Comparison of ENCODE assay signal across 8 mouse cellular contexts in genomic region chrX:111462833-111463564, GRCm38 (mm10).
DNase-seq lines count a peak whose midpoint lies in the region; ATAC-seq and TF ChIP-seq lines count a peak whose summit lies in the region.

No protein-coding gene starts in this region.

- no peaks in the 10 kb centered on the region for H3K27me3 ChIP-seq in limb, embryonic 15.5 days
- H3K27me3 ChIP-seq in midbrain, postnatal 0 days (ENCODE audit: insufficient read depth, low read length) = no peaks in the 10 kb centered on the region
- H3K27me3 ChIP-seq in testis, adult 2 months (ENCODE audit: control insufficient read depth, insufficient read depth, low read length) = no peaks in the 10 kb centered on the region

- no peaks in the 10 kb centered on the region for H3K36me3 ChIP-seq in limb, embryonic 15.5 days
- H3K36me3 ChIP-seq in midbrain, postnatal 0 days (ENCODE audit: insufficient read depth, low read length) = no peaks in the 10 kb centered on the region
- no peaks in the 10 kb centered on the region for H3K36me3 ChIP-seq in testis, adult 2 months (ENCODE audit: control insufficient read depth, insufficient read depth, low read length)

- peak overlapping the region; percentile 57 for H3K9ac ChIP-seq in limb, embryonic 15.5 days
- H3K9ac ChIP-seq in midbrain, postnatal 0 days (replicated peaks; ENCODE audit: low read length, poor library complexity, severe bottlenecking) = peak overlapping the region; percentile 57

- intact Hi-C loops in gastrocnemius, postnatal 36 days (cut with DNase I) = no loop called here

- H3K9me3 ChIP-seq in limb, embryonic 15.5 days = no peaks in the 10 kb centered on the region
- H3K9me3 ChIP-seq in midbrain, postnatal 0 days (ENCODE audit: low read length) = no peaks in the 10 kb centered on the region

- TF ChIP-seq POLR2A in testis, adult 2 months (IDR thresholded peaks at IDR 0.05; ENCODE audit: control insufficient read depth, low read depth, low read length) = no peak

- H3K4me3 ChIP-seq in limb, embryonic 15.5 days = peak overlapping the region; percentile 58
- H3K4me3 ChIP-seq in midbrain, postnatal 0 days (ENCODE audit: low read depth, low read length) = peak overlapping the region; percentile 57
- peak overlapping the region; percentile 89 for H3K4me3 ChIP-seq in testis, adult 2 months (ENCODE audit: control insufficient read depth, low read depth, low read length)

- TF ChIP-seq CTCF in midbrain, postnatal 0 days (IDR thresholded peaks at IDR 0.05) = peak; percentile 20; the same call in 1 of the 2 replicates
- TF ChIP-seq CTCF in testis, adult 2 months (IDR thresholded peaks at IDR 0.05; ENCODE audit: control insufficient read depth, insufficient read depth, insufficient replicate concordance, low read depth, low read length) = no peak

- 21% methylated on average over 29 of the region's 72 CpGs for WGBS in limb, embryonic 15.5 days
- 18% methylated on average over 22 of the region's 72 CpGs for WGBS in midbrain, postnatal 0 days

- peak overlapping the region; percentile 50 for H3K4me2 ChIP-seq in limb, embryonic 15.5 days
- H3K4me2 ChIP-seq in midbrain, postnatal 0 days (ENCODE audit: low read depth, low read length, poor library complexity, severe bottlenecking) = peak overlapping the region; percentile 51

- ATAC-seq in limb, embryonic 15.5 days (ENCODE audit: insufficient number of reproducible peaks, low FRiP score, low TSS enrichment, low read depth) = peak; percentile 90
- peak; percentile 95 for ATAC-seq in midbrain, postnatal 0 days (ENCODE audit: low FRiP score)

- DNase-seq in gastrocnemius, postnatal 10 days = peak; percentile 24
- no peak for DNase-seq in gastrocnemius, postnatal 36 days
- DNase-seq in cerebellum, postnatal 36 days = peak; percentile 54 to 58
- DNase-seq in gastrocnemius, postnatal 25 days = peak; percentile 6
- peak; percentile 2 to 10 for DNase-seq in kidney, adult 8-10 months
- peak; percentile 84 for DNase-seq in midbrain, postnatal 0 days (ENCODE audit: low spot score)

- H3K27ac ChIP-seq in limb, embryonic 15.5 days = peak overlapping the region; percentile 85
- H3K27ac ChIP-seq in midbrain, postnatal 0 days (ENCODE audit: low read depth, low read length) = peak overlapping the region; percentile 63
- H3K27ac ChIP-seq in testis, adult 2 months (ENCODE audit: control insufficient read depth, insufficient read depth, low read depth, low read length) = peak overlapping the region; percentile 70

- H3K4me1 ChIP-seq in limb, embryonic 15.5 days = no peaks in the 10 kb centered on the region
- no peaks in the 10 kb centered on the region for H3K4me1 ChIP-seq in midbrain, postnatal 0 days (ENCODE audit: insufficient read depth, low read length)
- H3K4me1 ChIP-seq in testis, adult 2 months (ENCODE audit: control insufficient read depth, insufficient read depth, low read length) = no peaks in the 10 kb centered on the region

Comparison
In these comparisons a context has a peak if more than half of its experiments do, and no peak if none do; other contexts are left out.
1. DNase-seq: peak in gastrocnemius, postnatal 10 days (single experiment), cerebellum, postnatal 36 days (2 of 2), gastrocnemius, postnatal 25 days (single experiment), kidney, adult 8-10 months (2 of 2) and midbrain, postnatal 0 days (single experiment); none in gastrocnemius, postnatal 36 days (0 of 2).
2. Peak in every context shown above with its lines, with median percentiles within 50 percentile points of each other: H3K27ac ChIP-seq and H3K4me3 ChIP-seq.